Mouse (Mus musculus) urinary bladder, postnatal 25 days (tissue): Measurements from ENCODE around the gene Tulp1.

Source experiments
- DNase-seq: peaks from one replicate; pipeline ENCODE4 v3.0.0; 2022; ENCODE audit warnings: low spot score

Tulp1 gene

GRCm38 (mm10) chr17:28313212-28313879 lies 51.7 kb downstream of the Tulp1 start, which contains the start of gene Fance:
Gene Fance, plus strand, starts transcription at chr17:28313519.
- DNase-seq, result peak; percentile 88

- no peak for DNase-seq
Measured at GRCm38 (mm10) chr17:28312232-28313211, 52.5 kb downstream of the Tulp1 start.

- DNase-seq, result no peak
Measured at GRCm38 (mm10) chr17:28311366-28312132, 53.5 kb downstream of the Tulp1 start.

- no peak for DNase-seq
Measured at GRCm38 (mm10) chr17:28310831-28311230, 54.2 kb downstream of the Tulp1 start.

DNA sequence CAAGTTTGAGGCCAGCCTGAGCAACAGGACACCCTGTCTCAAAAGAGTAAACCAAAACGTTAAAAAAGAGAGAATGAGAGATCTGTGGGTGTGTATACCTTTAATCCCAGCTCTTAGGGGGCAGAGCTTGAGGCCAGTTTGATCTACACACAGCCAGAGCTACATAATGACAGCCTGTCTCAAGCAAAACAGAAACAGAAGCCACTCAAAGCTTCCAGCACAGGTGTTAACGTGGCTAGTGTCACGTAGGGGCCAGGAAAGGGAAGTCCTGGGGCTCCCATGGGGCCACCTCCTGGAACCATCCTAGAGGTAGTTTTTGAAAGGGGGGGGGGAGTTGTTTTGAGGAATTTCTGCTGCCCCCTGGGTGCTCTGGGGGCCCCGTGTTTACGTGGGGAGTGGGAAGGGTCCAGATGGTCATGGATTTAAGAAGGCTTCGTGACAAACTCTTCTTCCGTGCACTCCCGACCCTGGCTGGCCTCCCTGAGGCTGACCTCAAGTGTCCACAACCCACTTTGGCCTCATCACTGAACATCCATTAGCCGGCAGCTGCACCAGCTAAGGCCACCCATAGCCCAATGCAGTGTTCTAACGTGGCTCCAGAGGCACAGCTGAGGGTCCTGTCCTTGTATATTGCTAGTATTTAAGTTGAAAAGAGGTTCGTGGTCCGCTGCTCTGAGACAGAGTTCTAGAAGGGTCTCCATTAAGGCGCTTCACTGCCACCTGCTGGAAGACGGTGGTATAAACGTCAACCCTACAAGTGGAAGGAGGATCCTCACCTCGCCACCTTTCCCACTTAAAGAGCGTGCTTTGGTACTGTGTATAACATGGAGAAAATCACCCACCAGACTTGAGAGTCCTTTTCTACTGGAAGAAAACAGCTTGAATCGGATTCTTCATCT lies 56.5 kb downstream of the Tulp1 start:
- peak; percentile 86 for DNase-seq

- DNase-seq, result no peak
Measured at GRCm38 (mm10) chr17:28305172-28305571, 59.9 kb downstream of the Tulp1 start.
